In genomic region chr13:91761654-91762445, GRCm38 (mm10) we compare ENCODE assay signal across 19 mouse cellular contexts. TPM values are rescaled to one million over a fixed set of nuclear protein-coding genes. Genes with fewer than 3 reads are reported as not detected.
DNase-seq lines count a peak whose midpoint lies in the region; ATAC-seq lines count a peak whose summit lies in the region.
"Had no signal": no experiment of that assay in that cellular context is flagged by ENCODE, and none has a peak within 500 bp of the region (broad histone marks: within the 10 kb centered on the region; RNA-seq: fewer than 3 reads in every experiment).

No protein-coding gene starts in this region.

- peak; percentile 74 to 87 for DNase-seq in adrenal gland, adult (ENCODE audit: inconsistent age in 2 of 2, low spot score in 1 of 2)
- DNase-seq in adrenal gland, postnatal 25 days, result no peak
- DNase-seq in kidney, adult 8-10 months, result peak; percentile 35 to 73
- no peak for DNase-seq in kidney, postnatal 10 days
- DNase-seq in adrenal gland, postnatal 36 days, result peak; percentile 26 to 36
- DNase-seq in kidney, postnatal 25 days, result peak; percentile 18 to 71
- no peak for DNase-seq in urinary bladder, postnatal 10 days (ENCODE audit: low spot score)
- DNase-seq: cerebellum, adult 9-11 months; gastrocnemius, postnatal 14 days; heart, adult 18-20 months; heart, postnatal 14 days; lung, adult 2 months; lung, postnatal 14 days had no signal

- ATAC-seq in erythroid progenitor cell, adult 5-6 weeks (replicated peaks; ENCODE audit: low FRiP score, poor library complexity, severe bottlenecking), result no peak
- ATAC-seq: forebrain, embryonic 15.5 days; liver, embryonic 12.5 days had no signal

RNA-seq across cellular contexts. Expression of gene Acot12, which starts 20.5 kb away (rescaled TPM):
- total RNA-seq in adrenal gland, postnatal 25 days (2021), result 0.64 and 1.4 TPM in 2 replicates
- 1 to 10 TPM in 1 of 2 experiments, under 1 TPM in 1; 0.56 to 2.5 TPM for total RNA-seq in adrenal gland, postnatal 36 days (2021)
- not detected in 2 replicates for total RNA-seq in erythroid progenitor cell, adult 5-6 weeks (2015; ENCODE audit: low replicate concordance)
- total RNA-seq in erythroid progenitor cell, adult 5-6 weeks (2017; ENCODE audit: low replicate concordance), result not detected in 2 replicates
- total RNA-seq: common myeloid progenitor, adult 5-6 weeks; gastrocnemius, postnatal 14 days; heart, adult 18-20 months; heart, postnatal 14 days; megakaryocyte progenitor cell, adult 5-6 weeks; neutrophil, adult 5-6 weeks had no signal

RNA-seq across cellular contexts. Expression of gene Zcchc9, which starts 45.7 kb away (rescaled TPM):
- 38.9 and 55.3 TPM in 2 replicates for total RNA-seq in adrenal gland, postnatal 25 days (2021)
- total RNA-seq in adrenal gland, postnatal 36 days (2021), result 10 to 100 TPM; 41.1 to 64.2 TPM
- 7.5 and 25.6 TPM in 2 replicates for total RNA-seq in erythroid progenitor cell, adult 5-6 weeks (2015; ENCODE audit: low replicate concordance)
- total RNA-seq in erythroid progenitor cell, adult 5-6 weeks (2017; ENCODE audit: low replicate concordance), result 5.5 and 16.0 TPM in 2 replicates

Comparison
In these comparisons a context has a peak if more than half of its experiments do, and no peak if none do; other contexts are left out.
1. DNase-seq: peak in adrenal gland, adult (2 of 2), kidney, adult 8-10 months (2 of 2), adrenal gland, postnatal 36 days (2 of 2) and kidney, postnatal 25 days (2 of 2); none in adrenal gland, postnatal 25 days (single experiment), kidney, postnatal 10 days (single experiment) and urinary bladder, postnatal 10 days (single experiment).